13 mouse cellular contexts compared by ENCODE assay signal in the genomic region with DNA sequence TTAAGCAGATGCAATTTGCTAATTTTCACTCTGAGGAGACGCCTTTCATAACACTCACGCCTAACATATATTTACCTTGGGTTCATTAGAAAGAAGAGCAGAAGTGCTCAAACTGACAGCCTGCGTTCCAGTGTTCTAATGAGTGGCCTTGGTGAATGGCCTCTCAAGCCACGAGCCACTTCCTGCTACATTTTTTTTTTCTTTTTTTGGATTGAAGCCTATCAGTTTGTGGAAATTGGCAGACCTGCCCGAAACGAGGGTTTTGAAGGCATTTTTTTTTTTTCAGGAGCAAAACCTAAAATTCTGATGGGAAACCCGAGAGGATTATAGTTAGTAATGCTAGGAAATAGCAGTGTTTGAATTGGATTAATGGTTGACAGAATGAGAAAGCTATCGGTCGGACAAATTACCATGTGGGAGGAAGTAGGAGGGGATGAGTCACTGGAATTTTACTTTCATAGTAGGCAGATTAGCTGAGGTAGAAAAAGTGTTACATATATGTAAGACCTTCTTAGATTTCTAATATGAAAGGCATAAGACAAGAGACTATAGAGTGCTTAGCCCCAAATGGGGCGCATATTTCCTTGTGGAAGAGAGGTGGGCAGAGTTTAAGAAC.
A peak's percentile ranks its signal among the peaks of the same experiment; 100 is the strongest.
DNase-seq lines count a peak whose midpoint lies in the region; ATAC-seq and TF ChIP-seq lines count a peak whose summit lies in the region.
"Had no signal": no experiment of that assay in that cellular context is flagged by ENCODE, and none has a peak within 500 bp of the region (broad histone marks: within the 10 kb centered on the region; RNA-seq: fewer than 3 reads in every experiment).

No protein-coding gene starts in this region.

- H3K9ac ChIP-seq in heart, embryonic 14.5 days (ENCODE audit: low read length) = no peak overlapping the region
- H3K9ac ChIP-seq in CH12.LX (ENCODE audit: insufficient read depth, low read depth) = no peak overlapping the region
- no peak overlapping the region for H3K9ac ChIP-seq in liver, embryonic 12.5 days
- H3K9ac ChIP-seq: limb, embryonic 13.5 days had no signal

- peak overlapping the region; percentile 2; the same call in 1 of the 2 replicates for H3K4me2 ChIP-seq in heart, embryonic 14.5 days (ENCODE audit: low read length)
- H3K4me2 ChIP-seq in CH12.LX (ENCODE audit: insufficient read depth, low read depth, poor library complexity, severe bottlenecking) = no peak overlapping the region
- H3K4me2 ChIP-seq in liver, embryonic 12.5 days = peak overlapping the region; percentile 24
- H3K4me2 ChIP-seq: limb, embryonic 13.5 days had no signal

- TF ChIP-seq EP300 in CH12.LX (IDR thresholded peaks at IDR 0.05; ENCODE audit: low read length) = no peak

- H3K9me3 ChIP-seq in heart, embryonic 14.5 days (ENCODE audit: control insufficient read depth, low read length) = no peaks in the 10 kb centered on the region
- H3K9me3 ChIP-seq in CH12.LX (replicated peaks; ENCODE audit: low read length) = no peaks in the 10 kb centered on the region
- no peaks in the 10 kb centered on the region for H3K9me3 ChIP-seq in liver, embryonic 12.5 days (replicated peaks)
- H3K9me3 ChIP-seq in megakaryocyte, embryonic 14.5 days = no peaks in the 10 kb centered on the region
- H3K9me3 ChIP-seq: limb, embryonic 13.5 days had no signal

- no peak for TF ChIP-seq RAD21 in CH12.LX (IDR thresholded peaks at IDR 0.05; ENCODE audit: low read depth, low read length)

- no peak overlapping the region for H3K4me3 ChIP-seq in heart, embryonic 14.5 days (ENCODE audit: control insufficient read depth in 1 of 2, insufficient read depth in 1 of 2, low read depth in 1 of 2, low read length in 2 of 2)
- H3K4me3 ChIP-seq in CH12.LX (replicated peaks in 1 of 3; ENCODE audit: low read depth in 2 of 3, low read length in 2 of 3, poor library complexity in 1 of 3) = no peak overlapping the region
- no peak overlapping the region for H3K4me3 ChIP-seq in liver, embryonic 12.5 days
- peak overlapping the region; percentile 71 for H3K4me3 ChIP-seq in megakaryocyte, embryonic 14.5 days (replicated peaks)
- H3K4me3 ChIP-seq: limb, embryonic 13.5 days had no signal

- H3K4me1 ChIP-seq in heart, embryonic 14.5 days (ENCODE audit: control insufficient read depth in 2 of 2, insufficient read depth in 2 of 2, low read length in 2 of 2) = no peaks in the 10 kb centered on the region
- peaks cover 8 to 24% of the 10 kb centered on the region in 2 experiments; a peak in 3 of 4 replicates for H3K4me1 ChIP-seq in CH12.LX (ENCODE audit: control insufficient read depth in 1 of 2, insufficient read depth in 2 of 2)
- 0 out of 2 replicates have a peak, but pooled peaks cover 2% of the 10 kb centered on the region for H3K4me1 ChIP-seq in liver, embryonic 12.5 days
- H3K4me1 ChIP-seq in megakaryocyte, embryonic 14.5 days = peaks cover 14% of the 10 kb centered on the region; the same call in 1 of the 2 replicates

- dilution Hi-C loops in CH12.LX (cut with MboI; ENCODE audit: extremely low pct_ligation_motif_present, extremely low pct_unique_long_range_greater_than_20kb, low sequenced_read_pairs) = no loop called here

- DNase-seq in heart, adult 9 months (ENCODE audit: low spot score in 2 of 2) = no peak
- no peak for DNase-seq in CH12.LX (ENCODE audit: extremely low read depth)
- no peak for DNase-seq in ovary, postnatal 14 days (ENCODE audit: low spot score)
- DNase-seq in ovary, postnatal 36 days (ENCODE audit: low spot score) = no peak
- DNase-seq in frontal cortex, postnatal 10 days (ENCODE audit: low spot score in 2 of 2) = no peak
- DNase-seq: cerebellum, adult 9-10 months; layer of hippocampus, adult 9-11 months; thymus, adult 18-20 months had no signal

- ATAC-seq in heart, embryonic 14.5 days (ENCODE audit: insufficient number of reproducible peaks, insufficient read depth, low FRiP score, low read depth) = no peak
- no peak for ATAC-seq in liver, embryonic 12.5 days
- ATAC-seq: forebrain, embryonic 14.5 days had no signal

- in situ Hi-C loops in CH12.LX (cut with MboI; ENCODE audit: low pct_ligation_motif_present, low pct_unique_long_range_greater_than_20kb, low sequenced_read_pairs) = loop anchor here (25.0 kb wide), 1 partner anchor 127 kb away; no protein-coding TSS in a partner anchor

- TF ChIP-seq POLR2A in CH12.LX (IDR thresholded peaks at IDR 0.05; ENCODE audit: low read depth, low read length) = no peak

- H3K27ac ChIP-seq in heart, embryonic 14.5 days (replicated peaks in 1 of 2; ENCODE audit: control insufficient read depth in 1 of 2, insufficient read depth in 1 of 2, low read depth in 2 of 2, low read length in 2 of 2) = no peak overlapping the region
- no peak overlapping the region for H3K27ac ChIP-seq in CH12.LX (ENCODE audit: insufficient read depth, low read depth)
- H3K27ac ChIP-seq in liver, embryonic 12.5 days = no peak overlapping the region
- H3K27ac ChIP-seq: limb, embryonic 13.5 days had no signal

- H3K79me2 ChIP-seq in CH12.LX (replicated peaks; ENCODE audit: control insufficient read depth, extremely low read depth, insufficient read depth, poor library complexity, severe bottlenecking) = no peaks in the 10 kb centered on the region

- H3K36me3 ChIP-seq in heart, embryonic 14.5 days (ENCODE audit: control insufficient read depth, insufficient read depth, low read length) = no peaks in the 10 kb centered on the region
- no peaks in the 10 kb centered on the region for H3K36me3 ChIP-seq in CH12.LX (replicated peaks in 1 of 2; ENCODE audit: control insufficient read depth in 1 of 2, insufficient read depth in 1 of 2, low read length in 1 of 2)
- H3K36me3 ChIP-seq in liver, embryonic 12.5 days = no peaks in the 10 kb centered on the region
- no peaks in the 10 kb centered on the region for H3K36me3 ChIP-seq in megakaryocyte, embryonic 14.5 days (replicated peaks; ENCODE audit: low read length)
- H3K36me3 ChIP-seq: limb, embryonic 13.5 days had no signal

- 57% methylated on average over 10 of the region's 10 CpGs for WGBS in heart, embryonic 14.5 days
- WGBS in liver, embryonic 12.5 days (ENCODE audit: insufficient replicate concordance) = 27% methylated on average over 10 of the region's 10 CpGs

- no peak for TF ChIP-seq CTCF in CH12.LX (conservative IDR thresholded peaks at IDR 0.05 in 1 of 2, IDR thresholded peaks at IDR 0.05 in 1 of 2; ENCODE audit: low read depth in 2 of 2, low read length in 2 of 2)

- H3K27me3 ChIP-seq in heart, embryonic 14.5 days (ENCODE audit: control insufficient read depth, insufficient read depth, low read length) = no peaks in the 10 kb centered on the region
- no peaks in the 10 kb centered on the region for H3K27me3 ChIP-seq in CH12.LX (replicated peaks)
- no peaks in the 10 kb centered on the region for H3K27me3 ChIP-seq in liver, embryonic 12.5 days (replicated peaks)
- no peaks in the 10 kb centered on the region for H3K27me3 ChIP-seq in megakaryocyte, embryonic 14.5 days (replicated peaks)
- H3K27me3 ChIP-seq: limb, embryonic 13.5 days had no signal

TF ChIP-seq in CH12.LX, 34 proteins besides CTCF, POLR2A, EP300 and RAD21:
- TF ChIP-seq IRF4 (IDR thresholded peaks at IDR 0.05; ENCODE audit: low read depth, low read length) = no peak
- no peak for TF ChIP-seq RCOR1 (conservative IDR thresholded peaks at IDR 0.05; ENCODE audit: low read depth, low read length)
- peak; percentile 47; the same call in 1 of the 2 replicates for TF ChIP-seq ZNF384 (IDR thresholded peaks at IDR 0.05; ENCODE audit: low read depth, low read length)
